Mouse (Mus musculus): ENCODE results near the gene Prss2.
"Not testable (repeated sequence)": the region's sequence is repeated elsewhere in the genome, so short reads cannot be mapped to it uniquely, and the experiment has no call there.

The Prss2 gene

DNA sequence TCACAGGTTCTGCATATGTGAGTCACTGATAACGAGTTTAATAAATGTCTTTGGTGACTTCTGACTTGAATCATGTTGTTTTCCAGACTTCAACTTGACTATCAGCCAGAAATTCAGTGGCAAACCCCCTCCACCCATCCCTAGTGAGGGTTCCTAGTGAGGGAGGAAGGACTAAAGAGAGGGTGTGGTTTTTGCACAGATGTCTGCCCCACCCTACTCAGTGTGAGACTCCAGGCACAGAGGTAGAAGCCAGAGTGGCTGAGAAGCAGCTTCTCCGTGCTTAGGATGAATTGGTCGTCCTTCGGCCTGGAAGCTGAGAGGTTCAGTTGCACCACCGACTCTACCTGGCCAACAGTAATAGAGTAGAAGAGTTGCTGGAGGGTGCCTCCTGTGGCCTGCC is 35.9 kb downstream of the Prss2 start:
- DNase-seq: no peak

DNA sequence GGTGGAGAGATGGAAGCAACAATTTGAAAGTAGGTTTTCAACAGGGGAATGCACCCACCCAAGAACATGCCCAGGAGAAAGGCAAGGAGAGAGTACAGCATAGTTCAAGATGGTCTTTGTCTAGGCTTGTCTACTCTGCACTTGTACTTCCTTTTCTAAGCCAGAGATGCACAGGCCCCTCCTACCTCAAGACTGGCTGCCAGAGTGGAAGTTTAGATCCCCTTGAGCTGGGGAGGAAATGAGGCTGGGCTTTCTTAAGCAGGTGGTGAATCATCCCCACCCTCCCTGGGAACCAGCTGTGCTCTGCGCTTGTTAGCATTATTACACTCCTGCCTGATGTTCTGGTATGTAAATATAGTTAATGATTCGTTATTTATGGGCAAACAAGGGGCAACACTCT is 36.7 kb downstream of the Prss2 start:
- no peak for DNase-seq

DNA sequence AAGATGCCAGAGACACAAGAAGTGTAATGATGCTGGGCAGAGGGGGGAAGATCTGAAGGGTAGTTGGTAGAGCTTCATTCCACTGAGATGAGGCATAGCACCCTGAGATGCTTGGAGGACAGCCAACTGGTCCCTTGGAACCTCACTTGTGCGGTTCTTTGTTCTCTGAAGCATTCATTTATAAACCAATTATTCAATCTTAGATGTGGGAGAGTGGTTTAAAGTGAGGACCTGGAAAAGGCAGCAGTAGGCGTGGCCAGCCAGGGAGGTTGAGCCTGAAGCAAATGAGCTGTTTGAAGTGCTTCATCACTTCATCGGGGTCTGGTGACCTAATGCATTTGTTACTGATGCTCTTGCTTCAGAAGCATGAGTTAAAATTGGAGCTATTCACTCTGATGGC is 37.7 kb downstream of the Prss2 start:
- no peak for DNase-seq

DNA sequence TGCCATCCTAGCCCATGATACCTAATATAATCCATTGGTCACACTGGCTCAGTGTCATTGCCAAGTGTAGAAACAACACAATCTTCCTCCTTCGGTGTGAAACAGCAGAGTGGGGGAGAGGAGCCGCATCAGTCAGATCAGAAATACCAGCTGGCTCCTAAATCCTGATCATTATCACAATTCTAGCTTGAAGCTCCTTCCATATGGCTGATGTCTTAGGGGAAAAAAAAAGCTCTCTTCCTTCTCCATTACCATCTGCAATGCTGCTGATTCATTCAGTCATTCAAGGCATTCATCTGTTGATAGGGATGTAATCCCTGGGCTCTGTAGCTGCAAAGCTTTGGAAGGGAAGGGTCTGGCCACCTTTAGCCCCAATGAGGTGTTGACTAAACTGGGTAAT is 38.7 kb downstream of the Prss2 start:
- DNase-seq: no peak

DNA sequence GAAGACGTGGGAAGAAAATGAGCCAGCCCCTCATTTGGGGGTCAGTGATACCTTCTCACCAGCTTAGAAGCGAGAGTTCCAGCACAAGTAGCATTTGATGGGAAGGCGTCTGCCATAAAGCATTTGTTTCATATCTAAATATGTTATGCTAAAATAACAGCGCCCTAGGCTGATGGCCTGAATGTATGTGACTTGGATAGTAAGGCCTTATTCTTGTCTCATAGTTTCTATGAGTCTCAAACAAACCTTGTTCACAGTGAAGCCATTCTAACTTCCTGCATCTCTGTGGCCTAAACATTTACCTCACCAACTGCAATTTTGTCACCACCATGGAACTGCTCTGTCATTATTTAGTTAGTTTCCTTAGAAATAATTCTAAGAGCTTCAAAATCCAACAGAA is 41.0 kb downstream of the Prss2 start:
- no peak for DNase-seq

DNA sequence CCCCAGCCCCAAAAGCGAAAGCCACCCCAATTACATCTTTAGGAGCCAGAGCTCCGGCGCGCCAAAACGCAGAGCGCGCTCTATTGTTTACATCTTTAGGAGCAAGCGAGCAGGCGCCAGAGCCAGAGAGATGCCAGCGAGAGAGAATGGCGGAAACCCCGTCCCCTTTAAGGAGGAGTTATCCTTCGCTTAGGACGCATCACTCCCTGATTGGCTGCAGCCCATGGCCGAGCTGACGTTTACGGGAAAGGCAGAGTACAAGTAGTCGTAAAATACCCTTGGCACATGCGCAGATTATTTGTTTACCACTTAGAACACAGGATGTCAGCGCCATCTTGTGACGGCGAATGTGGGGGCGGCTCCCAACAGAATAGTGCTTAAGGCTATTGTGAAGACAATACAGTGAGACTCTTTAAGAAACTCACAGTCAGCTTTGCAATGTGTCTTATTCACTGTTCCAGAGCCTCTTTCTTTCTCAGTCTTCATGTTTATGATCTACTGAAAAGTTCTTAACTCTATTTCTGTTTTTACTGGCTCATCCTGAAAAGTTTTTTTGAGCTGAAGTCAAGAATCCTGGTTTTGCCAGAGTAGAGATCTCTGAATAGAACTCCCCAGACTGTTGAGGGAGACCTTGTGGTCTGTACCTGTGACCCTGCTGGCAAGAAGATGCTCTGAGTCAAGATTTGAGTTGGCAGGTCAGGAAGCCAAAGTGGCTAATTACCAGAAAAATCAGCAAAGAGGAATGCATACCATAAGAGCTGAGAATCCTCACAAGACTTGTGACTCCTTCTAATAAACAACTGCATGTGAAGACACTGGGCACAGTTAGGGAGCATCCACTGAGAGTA is 41.7 kb downstream of the Prss2 start:
- DNase-seq: not testable (repeated sequence)

DNA sequence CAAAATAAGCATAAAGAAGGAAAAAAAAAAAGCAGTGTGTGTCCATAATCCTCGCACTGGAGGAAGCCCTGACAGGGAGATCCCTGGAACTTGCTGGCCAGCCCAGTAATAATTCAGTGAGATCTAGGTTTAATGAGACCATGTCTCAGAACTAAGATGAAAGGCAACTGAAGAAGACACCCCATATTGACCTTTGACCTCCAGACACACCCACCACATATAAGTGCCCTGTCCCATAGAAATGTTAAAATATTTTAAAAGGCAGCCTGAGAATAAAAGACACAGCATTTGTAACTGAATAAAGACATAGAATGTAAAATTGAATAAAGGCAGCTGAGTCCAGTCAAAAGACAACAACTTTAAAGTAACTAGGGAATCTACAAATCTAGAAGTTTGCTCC is 43.7 kb downstream of the Prss2 start:
- DNase-seq: no peak

DNA sequence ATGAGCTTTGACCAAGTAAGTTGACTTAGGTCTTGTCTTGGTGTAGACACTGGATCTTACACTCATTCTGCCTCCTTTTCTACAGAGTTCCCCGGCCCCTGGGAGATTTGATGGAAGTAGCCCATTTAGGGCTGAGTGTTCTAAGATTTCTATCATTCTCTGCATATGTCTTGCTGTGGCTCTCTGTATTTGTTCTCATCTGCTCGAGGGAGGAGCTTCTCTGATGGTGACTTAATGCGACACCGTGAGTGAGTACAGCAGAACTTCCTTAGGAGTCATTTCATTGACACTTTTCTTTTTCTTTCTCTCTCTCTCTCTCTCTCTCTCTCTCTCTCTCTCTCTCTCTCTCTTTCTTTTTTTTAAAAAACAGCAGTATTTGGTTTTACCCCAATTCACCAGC is 45.4 kb downstream of the Prss2 start:
- no peak for DNase-seq

DNA sequence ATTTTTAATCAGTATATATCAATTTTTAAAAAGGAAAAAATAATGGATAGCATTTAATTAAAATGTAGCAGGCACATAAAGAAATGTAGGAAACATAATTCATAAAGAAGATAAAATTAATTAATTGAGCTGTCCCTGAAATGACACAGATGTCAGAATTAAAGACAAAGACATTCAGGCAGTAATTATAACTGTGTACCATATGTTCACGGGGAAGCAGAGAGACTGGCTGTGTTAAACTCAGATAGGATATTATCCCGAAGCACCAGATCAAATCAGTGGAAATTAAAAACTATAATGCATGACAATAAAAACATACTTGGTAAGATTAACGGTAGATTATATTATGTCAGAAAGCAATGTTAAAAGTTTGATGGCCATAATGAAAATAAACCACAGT is 47.5 kb downstream of the Prss2 start:
- DNase-seq: no peak
